Mouse (Mus musculus) right cerebral cortex, postnatal 14 days (tissue): ENCODE results near the gene Grin2b.
"Not testable (repeated sequence)": the region's sequence is repeated elsewhere in the genome, so short reads cannot be mapped to it uniquely, and the experiment has no call there.

Experiments used
- DNase-seq: peaks from one replicate; pipeline ENCODE4 v3.0.0; 2022

Grin2b gene

DNA sequence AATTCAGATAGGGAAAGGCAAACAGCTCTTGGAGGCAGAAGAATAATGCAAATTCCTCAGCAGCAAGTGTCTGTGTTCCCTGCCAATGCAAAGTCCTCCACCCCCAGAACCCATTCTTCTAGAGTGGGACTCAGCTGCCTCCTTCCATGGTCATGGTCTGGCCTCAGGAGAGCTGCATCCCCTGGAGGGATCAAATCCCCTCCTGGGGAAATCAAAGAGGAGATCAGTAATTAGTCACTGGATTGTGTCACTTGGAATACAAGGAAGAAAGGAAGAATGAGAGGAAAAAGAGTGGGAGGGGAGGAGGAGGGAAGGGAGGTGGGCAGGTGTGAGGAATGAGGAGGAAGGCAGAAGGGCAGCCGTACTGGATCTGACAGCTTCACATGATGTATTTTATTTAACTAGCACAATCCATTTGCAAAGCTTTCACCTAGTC is 278.5 kb downstream of the Grin2b start:
- no peak for DNase-seq

DNA sequence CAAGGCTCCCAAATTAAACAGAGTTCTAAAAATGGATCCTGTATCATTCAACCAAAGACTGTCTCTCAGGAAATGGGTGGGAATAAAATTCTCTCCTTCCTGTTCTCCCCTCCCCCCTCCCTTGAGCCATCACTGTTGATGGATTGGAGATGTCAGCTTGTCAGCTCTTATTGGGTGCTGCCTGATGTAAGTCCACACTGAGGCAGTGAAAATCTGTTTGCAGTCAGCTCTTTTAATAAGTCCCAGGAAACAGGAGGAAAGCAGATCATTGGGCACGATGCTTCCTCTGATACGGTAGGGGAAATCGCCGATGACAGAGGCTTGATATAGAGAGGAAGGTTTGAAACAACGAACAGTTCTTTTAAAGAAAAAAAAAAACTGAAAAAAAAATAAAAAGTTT is 290.7 kb downstream of the Grin2b start:
- no peak for DNase-seq

DNA sequence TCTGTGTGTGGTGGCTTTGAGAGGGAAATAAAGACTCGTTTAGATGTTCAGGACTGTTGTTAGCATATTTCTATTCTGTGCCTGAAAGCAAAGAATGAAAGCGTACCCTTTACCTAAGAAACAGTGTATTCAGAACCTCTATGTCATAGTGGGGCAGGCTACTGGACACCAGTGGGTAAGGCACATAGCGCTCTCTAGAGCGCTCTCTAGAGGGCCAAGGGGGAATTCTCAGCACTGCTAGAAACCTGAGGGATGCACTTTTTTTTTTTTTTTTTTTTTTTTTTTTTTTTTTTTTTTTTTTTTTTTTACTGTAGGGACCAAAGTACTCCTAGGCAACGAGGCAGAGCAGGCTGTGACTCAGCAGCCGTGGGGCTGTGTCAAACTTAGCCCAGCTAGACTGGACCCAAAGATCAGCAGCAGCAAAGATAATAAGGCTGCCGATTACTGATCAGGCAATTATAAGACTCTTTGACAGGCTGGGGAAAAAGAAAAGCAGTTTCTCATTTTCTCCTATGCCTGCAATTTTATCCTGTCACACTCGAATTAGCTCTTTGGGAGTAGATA is 297.1 kb downstream of the Grin2b start:
- DNase-seq = no peak

DNA sequence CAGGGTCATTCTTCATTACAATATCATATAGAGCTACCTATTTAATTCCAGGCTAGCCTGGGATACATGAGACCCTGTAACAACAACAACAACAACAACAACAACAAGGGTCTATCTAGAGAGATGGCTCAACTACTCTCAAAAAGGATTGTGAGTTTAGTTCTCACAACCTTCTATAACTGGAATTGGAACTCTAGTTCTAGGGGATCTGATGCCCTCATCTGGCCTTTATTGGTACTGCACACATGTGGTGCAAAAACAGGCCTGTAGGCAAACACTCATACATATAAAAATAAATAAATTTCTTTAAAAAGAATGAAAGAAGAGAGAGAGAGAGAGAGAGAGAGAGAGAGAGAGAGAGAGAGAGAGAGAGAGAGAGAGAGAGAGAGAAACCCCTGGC is 298.7 kb downstream of the Grin2b start:
- DNase-seq = no peak

DNA sequence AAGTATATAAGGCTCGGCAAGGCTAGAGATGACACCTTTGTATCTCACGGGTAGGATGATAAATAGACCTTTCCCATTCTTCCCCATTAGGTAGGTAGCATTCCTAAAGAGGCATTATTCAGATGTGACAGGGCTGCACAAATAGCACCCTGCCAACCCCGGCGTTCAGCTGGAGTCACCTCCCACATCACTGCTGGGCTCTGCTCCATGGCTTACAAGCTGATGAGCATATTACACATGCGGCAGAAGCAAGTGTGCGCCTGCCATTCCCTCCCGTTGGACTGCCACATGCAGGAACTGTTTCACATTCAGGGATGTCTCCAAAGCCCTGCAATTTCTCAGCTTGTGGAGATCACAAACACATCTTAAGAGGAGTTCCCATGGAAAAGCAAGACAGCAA is 307.5 kb downstream of the Grin2b start:
- DNase-seq = peak; percentile 63

DNA sequence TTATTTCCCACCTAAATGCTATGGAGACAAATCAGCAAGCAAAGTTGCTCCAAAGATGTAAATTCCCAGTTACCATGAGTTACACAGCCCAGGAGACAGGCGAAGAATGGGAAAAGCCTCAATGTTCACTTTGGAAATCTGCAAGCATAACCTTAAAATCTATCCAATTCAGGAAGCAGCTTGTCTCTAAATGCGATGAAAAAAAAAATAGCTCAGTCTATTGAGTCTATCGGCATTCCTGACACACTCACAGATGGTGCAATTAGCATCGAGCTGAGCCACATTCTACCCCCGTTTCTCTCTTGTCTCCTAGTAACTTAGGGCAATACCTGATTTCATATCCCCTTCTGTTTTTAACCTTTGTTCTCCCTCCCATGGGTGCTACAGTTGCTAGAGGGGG is 309.3 kb downstream of the Grin2b start:
- DNase-seq = no peak

DNA sequence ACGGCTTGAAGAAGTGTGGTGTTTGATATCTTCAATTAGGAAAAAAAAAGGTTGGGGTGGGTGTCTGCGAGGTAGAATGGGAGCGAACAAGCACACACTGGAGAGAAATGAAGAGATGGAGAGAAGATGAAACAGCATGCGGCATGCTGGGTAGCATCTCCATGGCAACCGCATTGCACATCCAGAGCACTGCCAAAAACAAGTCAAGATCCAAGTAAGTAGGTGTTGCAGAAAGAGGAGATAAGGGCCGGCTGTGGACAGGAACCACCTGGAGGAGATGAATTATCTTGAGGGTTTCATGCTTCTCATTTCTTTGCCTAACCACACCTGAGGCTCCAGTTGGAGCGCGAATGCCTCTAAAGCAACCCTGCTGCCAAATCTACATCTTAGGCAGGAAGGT is 313.8 kb downstream of the Grin2b start:
- DNase-seq = peak; percentile 50

DNA sequence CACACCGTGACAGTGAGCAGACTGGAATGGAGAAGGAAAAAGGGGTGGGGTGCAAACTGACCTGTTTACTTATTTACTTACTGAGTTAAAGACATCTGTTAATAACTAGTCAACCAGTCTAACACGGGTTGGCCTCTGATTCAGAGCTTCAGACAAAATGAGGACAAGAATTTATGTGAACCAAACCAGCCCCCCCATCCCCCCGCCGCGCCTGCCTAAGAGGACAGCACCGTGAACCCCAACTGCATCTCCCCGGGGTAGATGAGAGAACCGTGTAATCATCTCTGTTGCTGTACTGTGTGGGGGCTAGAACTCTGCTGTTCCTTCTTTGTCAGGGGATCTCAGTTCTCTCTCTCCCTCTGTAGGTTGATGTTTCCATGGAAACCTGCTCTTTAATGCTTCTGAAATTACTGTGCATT is 319.1 kb downstream of the Grin2b start:
- no peak for DNase-seq

DNA sequence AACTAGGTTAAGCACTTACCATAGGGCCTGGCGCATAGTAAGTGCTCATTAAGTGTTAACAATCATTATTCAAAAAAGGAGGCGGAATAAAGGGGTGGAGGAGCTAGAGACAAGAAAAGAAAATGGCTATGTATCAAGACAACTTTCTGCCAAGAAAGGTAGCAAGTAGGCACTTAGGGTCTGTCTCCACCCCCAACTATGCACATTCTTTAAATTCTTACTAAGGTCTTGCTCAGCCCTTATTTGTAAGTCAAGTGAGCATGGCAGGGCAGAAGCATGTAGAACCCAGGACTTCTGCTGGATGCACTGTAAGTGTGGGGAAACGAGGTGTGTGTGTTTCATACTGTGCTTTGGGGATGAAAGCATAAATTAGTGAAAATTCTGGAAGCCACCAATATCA is 329.6 kb downstream of the Grin2b start:
- DNase-seq = no peak

DNA sequence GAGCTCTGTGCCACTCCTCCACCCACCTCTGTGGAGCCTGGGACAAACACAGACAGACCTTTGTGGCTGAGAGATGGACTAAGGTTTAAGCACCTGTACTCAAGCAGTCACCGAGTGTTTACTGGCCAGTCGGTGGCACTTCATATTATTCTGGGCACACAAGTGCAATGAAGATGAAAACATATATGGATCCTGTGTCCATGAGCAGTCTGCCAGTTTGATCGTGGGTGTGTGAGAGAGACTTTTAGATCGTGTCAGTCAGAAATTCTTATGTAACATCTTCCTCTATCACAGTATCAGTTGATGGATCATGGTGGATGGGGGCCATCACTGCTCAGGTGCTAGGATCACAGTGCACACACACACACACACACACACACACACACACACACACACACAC is 337.0 kb downstream of the Grin2b start:
- DNase-seq = no peak

DNA sequence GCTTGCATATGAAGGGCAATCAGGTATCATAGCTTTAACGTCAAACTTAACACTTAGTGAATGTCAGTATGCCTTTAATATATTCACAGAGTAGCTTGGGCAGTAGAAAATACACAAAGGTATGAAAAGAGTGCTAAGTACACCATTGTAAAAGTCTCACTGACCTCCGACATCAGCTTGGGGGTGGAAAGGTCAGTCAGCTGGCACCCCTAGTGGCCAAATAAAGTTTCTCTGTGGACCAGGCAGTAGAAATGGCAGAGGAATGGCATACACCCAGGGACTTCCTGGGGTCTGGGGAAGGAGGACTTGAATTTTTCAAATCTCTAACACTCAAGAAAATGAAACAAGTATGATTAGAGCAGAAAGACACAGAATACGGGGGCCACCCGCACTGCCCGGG is 339.8 kb downstream of the Grin2b start:
- DNase-seq = no peak

DNA sequence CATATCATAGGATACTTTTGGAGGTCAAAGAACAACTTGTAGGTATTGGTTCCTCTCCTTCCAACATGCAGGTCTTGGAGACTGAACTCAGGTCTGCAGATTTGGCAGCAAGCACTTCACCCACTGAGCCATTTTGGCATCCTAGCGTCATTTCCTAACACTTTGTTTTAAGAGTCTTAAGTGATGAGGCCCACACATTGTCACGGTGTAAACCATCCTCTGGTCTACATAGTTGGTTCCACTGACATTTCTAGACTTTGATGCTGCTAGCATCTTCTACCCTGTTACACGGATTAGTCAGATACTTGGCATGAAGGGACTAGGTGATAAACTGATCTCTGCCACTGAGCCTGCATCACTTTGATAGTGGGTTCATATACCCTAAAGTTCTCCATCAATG is 341.3 kb downstream of the Grin2b start:
- DNase-seq = no peak

DNA sequence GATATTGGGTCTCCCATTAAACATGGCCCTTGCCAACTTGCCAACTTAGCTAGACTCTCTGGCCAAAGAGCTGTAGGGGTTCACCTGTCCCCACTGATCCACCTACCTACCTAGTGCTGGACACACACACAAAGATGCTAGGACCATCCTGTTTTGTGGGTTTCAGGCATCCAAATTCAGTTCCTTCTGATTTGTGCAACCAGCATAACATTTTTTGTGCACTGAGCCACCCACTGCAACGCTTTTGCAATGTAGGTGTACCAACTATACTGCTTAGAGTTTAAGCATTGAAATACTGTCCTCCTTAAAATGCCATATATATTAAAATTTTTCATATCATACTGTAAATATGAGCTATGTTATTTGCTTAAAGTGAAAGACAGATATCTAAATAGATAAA is 342.3 kb downstream of the Grin2b start:
- no peak for DNase-seq

DNA sequence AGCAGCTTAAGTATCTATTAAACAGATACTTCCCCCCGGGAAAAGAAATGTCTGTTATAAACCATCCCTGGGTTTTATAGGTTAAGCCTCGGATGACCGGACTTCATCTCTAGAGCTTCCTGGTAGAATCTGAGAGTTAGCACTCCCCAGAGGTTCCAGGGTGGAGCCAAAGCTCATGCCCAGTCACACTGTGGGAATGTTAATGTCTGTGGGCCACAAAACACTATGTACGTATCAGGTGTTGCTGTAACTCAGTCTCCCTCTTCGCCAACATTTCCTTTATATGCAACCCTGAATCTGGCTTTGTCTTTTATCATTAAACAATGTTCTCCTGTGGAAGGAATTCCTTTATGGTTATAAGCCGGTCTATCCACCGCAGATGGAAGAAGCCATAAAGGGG is 343.9 kb downstream of the Grin2b start:
- no peak for DNase-seq

DNA sequence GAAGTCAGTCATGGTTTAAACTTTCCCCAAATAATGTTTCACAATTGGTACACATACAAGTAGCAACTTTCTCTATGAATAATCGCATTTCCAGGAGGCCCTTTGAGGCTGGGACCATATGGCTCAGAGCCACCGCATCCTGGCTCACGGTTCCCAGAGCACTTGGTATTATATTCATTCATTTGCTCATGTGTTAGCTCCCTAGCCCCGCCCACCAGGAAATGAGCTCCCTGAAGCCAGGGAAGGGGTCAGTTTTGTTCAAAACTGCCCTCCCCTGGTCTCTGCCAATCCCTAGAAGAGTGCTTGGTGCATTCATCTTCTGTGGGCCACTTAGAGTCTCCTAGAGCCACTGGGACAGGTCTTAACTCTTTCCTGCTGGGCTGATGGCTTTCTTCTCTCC is 344.3 kb downstream of the Grin2b start:
- DNase-seq = no peak

DNA sequence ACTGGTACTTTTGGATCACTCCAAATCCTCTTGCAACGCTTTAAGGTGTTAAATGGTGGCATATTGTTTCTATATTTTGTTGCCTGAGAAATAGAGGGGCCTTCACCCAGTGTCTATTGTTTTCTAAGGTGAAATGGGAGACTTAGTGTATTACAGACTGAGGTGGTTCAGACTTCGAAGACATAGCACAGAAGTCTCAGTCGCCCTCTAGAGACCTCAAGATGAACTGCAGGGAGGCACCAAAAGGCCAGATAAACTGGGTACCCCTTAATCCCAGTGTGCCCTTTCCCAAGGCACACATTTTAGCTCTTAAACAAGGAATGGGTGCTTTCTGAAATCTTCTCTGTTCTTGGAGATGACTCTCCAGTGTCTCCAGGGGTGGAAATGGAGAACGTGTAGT is 345.4 kb downstream of the Grin2b start:
- DNase-seq = peak; percentile 45

DNA sequence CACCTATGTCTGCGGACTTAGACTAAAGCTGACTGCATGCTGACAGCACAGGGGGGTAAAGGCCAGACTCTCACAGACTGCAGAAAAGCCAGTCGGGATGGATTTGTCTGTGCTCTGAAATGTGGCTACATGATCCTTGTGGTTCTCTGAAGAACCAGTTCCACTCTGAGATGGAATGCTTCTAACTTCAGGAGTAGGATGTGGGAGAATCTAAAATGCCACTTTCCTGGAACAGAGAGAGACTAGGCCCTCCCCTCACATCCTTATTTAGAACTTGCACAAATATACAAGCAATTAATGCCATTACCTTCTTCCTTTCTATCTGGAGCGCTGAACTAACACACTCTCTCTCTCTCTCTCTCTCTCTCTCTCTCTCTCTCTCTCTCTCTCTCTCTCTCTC is 346.0 kb downstream of the Grin2b start:
- no peak for DNase-seq

DNA sequence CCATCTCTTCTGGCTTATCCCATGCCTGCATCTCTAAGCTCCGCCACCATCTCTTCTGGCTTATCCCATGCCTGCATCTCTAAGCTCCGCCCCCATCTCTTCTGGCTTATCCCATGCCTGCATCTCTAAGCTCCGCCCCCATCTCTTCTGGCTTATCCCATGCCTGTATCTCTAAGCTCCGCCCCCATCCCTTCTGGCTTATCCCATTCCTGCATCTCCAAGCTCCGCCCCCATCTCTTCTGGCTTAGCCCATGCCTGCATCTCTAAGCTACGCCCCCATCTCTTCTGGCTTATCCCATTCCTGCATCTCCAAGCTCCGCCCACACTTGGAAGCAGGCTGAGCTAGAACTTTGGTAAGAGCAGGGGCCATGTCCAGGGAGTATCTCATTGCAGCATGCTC is 346.5 kb downstream of the Grin2b start:
- not testable (repeated sequence) for DNase-seq

DNA sequence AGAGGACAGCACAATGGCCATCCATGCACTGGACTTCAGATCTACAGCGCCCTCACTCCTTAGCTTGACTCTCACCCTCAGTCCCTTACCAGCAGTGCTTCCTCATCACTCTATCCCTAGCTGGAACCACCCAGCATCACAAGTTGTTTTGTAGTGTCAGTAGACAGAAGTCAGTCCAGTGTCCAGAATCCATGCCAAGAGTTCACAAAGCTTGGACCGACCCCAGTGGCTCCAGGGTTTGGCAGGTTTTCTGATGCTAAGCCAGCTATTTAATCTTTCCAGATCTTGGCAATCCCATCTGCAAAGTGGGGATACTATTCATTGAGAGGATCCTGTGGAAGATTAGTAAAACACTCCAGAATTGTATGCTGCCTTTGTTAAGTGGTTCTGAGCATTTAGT is 355.9 kb downstream of the Grin2b start:
- DNase-seq = no peak

DNA sequence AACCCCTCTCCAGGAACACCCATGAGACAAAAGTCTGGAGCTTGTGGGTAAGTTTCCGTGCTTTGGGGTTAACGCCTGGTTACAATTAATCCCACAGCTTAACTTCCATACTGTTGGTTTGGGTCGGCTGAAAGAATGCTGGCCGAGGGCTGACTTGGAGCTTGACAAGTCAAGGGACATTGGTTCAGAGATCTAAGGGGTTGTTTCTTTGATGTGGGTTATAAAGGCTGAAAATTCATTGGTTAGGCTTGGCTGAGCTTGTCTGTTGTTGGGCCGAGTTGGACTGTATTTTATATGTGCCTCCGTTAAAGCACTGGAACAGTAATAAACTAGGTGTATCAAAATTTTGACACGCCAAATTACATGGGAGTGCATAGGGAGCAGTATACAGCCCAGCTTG is 359.6 kb downstream of the Grin2b start:
- no peak for DNase-seq

DNA sequence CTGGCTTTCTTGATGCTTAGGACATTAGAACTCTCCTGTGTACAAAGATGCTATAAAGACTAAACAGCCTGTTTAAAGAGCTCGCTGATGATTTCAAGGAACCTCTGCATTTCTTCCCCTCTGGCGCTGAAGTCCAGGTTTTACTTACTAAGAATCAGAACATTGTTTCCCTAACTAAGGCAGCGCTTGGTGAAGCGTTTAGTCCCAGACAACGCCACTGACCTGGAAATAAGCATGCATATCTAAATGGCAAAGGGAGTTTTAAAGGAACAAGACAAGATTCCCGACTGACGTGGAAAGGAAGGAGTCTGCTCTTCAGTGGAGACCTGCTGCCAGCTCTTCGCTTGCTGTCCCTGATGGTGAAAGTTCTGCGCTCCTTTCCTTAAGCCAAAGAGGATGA is 367.9 kb downstream of the Grin2b start:
- DNase-seq = no peak

DNA sequence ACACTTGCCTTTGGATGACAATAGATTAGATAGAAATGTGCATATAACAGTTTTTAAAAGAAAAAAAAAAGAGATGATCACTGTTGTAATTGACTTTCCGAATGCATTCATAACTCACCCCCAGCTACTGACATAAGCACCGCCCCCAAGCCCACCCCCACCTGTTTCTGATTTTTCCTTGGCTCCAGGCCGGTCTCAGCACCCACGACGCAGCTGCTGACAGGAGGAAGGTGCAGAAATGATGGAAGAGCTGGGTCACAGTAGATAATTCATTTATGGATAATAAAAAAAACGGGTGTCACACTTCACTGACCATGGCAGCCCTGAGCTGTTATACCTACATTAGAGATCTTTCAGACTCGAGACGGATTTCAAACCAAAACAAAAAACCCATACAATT is 373.4 kb downstream of the Grin2b start:
- DNase-seq = no peak

DNA sequence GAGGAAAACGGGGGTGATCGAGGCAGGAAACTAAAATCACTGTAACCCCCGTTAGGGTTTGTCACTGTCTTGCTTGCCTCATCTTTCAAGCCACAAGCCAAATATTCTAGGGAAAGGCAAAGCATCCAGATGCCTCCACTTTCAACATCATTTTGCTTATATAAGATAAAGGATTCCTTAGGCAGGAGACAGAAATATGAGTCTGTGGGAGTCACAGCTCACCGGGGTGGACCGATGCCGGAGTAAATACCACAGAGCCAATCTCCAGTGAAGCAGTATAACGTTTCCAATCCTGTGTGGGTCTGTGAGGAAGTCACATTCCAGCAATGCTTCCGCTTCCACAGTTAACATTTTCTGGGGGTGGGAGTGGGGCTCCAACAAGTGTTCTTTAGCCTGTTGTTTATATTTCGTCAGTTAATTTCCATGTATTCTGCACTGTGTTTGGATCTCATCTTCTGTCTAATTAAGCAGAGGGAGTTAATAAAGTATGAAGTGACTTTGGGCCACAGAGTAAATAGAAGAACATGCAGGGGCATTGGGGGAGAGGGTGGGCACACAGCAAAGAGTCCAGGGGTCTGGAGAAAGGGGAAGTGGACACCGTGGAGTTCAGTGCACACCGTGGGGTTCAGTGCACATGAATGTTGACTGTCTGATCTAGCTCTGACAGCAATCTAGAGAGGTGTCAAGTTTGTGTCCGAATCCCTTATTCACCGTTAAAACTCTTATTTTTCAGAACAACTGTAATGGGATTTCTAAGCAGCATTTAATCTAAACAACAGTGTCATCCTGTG is 374.9 kb downstream of the Grin2b start:
- no peak for DNase-seq

DNA sequence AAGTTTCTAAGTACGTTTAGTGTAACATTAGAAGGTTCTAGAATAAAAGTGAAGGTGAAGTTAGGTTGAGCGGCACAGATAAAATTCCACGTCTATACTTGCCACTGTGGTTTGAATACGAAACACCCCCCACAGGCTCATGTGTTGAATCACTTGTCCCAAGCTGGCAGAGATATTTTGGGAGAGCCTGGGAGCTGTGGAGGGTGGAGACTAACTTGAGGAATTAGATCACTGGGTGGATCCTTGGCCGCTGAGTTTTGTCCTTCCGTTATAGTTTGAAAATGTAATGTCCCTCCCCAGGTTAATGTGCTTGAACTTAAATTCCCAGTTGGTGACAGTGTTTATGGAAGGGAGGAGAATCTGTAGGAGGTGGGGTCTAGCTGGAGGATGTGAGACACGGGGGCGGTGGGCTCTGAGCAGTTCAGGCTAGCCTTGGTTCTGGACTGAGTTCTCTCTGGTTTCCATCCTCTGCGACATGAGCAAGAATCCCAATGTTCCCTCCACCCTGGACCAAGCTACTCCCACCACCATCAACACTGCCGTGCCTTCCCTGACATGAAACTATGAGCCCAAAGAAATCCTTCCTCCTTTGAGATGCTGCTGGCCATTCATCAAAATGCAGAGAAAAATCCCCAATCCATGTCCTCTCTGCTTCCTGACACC is 375.8 kb downstream of the Grin2b start:
- DNase-seq = no peak

DNA sequence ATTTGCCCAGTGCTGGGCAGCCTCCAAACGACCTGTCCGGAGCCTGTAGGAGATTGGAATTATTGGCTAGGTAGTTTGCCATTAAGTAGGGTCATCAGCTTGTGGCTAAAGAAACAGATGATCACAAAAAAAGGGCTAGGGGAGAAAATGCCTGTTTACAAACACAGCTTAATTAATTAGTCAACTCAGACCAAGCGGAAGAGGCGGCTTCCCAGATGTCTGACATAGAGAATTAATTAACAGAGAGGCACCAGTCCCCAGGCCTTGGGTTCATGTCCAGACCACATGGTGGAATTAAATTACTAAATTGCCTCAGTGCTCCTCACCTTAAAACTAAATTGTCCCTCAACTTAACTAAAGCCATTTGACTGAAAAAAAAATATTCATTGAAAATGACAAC is 376.4 kb downstream of the Grin2b start:
- no peak for DNase-seq
